Mouse (Mus musculus): ENCODE data around the gene Arhgap21. TPM values are rescaled to one million over a fixed set of nuclear protein-coding genes. Genes with fewer than 3 reads are reported as not detected.

Arhgap21 gene
- polyA plus RNA-seq, 1 experiment from 2014 or later: 42.9 TPM

DNA sequence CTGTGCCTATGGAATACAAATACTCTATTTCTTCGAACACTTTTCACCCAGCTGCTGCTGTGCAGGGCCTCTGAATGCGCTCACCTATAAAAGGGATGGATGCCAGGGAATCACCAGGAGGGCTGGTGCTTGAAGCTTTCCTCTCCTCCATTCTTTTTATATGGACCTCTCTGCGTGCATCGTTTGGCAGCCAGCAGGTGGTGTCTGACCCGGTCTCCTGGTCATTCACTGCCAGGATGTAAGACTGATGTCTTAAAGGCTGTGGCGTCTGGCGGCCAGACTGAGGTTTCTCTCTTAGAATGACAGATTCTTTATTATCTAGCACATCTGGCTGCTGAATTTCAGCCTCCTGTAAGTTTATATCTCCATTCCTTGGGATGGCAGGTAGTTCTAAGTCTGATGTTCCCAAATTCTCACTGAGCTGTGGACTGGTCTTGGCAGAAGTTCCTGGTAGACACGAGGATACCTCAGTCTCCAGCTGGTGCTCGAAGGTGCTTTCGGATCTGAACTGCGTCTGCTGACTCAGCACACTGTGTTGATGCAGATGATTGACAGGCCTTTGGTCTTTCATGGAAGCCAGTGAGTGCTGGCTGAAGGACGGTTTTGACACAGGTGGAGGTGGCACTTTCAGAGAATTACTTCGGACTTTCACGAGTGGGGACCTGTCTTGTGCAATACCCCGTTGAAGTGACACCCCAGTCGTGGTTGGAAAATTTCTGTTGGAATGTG lies 88.6 kb downstream of the Arhgap21 start:
- ATAC-seq (no peak), DNase-seq (ENCODE audit: low read depth, low spot score) (no peak)
- no peaks in the 10 kb centered on the region for H3K27me3 ChIP-seq
- ChIA-PET POLR2A (no interaction called here), CTCF (interaction anchor here (1.0 kb wide), 1 partner anchor 13 kb away, joined by 3 read pairs; no protein-coding TSS in a partner anchor)
- no peak for TF ChIP-seq CTCF (IDR thresholded peaks at IDR 0.05)
- in situ Hi-C loops (cut with MboI; ENCODE audit: low pct_unique_long_range_greater_than_20kb): loop anchor here (25.0 kb wide), 1 partner anchor 1032 kb away; no protein-coding TSS in a partner anchor

DNA sequence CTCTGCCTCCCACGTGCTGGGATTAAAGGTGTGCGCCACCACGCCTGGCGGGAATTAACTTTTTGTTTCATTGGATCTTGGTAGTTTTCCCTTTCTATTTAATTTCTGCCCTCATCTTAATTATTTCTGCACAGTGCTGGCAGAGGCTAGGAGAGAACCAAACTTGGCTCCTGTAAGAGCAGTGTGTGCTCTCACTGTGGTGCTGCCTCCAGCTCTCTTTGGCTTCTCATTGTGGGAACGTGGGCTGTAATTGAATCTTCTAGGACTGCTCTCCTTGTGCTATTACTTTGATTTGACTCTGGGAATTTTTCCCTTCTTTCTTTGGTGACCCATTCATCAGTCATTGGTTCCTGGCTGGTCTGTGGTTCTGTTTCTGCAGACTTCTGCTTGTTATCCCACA lies 94.1 kb downstream of the Arhgap21 start:
- in situ Hi-C loops (cut with MboI; ENCODE audit: low pct_unique_long_range_greater_than_20kb): loop anchor here (25.0 kb wide), 1 partner anchor 1038 kb away; no protein-coding TSS in a partner anchor
- H3K27me3 ChIP-seq: no peaks in the 10 kb centered on the region
- ChIA-PET POLR2A (no interaction called here), CTCF (no interaction called here)
- ATAC-seq (no peak), DNase-seq (ENCODE audit: low read depth, low spot score) (no peak)
- no peak for TF ChIP-seq CTCF (IDR thresholded peaks at IDR 0.05)

DNA sequence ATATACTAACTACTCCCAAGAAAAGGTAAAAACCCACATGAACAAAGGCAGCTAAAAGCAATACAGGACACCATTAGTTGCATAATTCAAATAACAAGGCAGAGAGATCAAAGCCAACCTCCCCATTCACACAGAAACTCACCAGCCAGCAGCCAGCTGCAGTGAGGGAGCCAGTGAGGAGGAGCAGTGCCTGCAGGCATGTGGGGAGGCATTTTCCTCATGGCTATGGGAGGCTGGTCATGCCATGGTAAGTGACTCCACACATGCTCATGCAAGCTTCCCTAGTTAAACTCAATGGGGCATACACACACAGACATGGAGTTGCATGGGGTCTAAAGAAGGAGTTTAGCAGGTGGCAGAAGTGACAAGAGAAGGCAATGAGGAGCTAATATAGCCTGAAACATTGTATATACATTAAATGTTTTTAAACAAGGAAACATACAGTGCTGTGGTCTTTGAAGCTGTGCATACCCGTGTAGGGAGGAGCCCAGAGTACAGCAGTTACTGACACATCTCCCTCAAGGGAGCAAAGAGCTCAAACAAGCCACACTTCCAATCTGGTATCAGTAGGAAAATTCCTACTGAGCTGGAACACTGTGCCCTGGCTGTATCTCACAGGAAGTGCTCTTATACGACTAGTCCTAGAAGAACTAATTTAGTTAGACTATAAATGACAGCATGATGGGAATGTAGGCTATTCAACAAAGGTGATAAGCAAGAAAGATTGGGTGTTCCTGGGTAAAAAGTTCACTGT lies 99.3 kb downstream of the Arhgap21 start:
- H3K27me3 ChIP-seq: no peaks in the 10 kb centered on the region
- in situ Hi-C loops (cut with MboI; ENCODE audit: low pct_unique_long_range_greater_than_20kb): no loop called here
- DNase-seq (ENCODE audit: low read depth, low spot score) (no peak), ATAC-seq (peak; percentile 60)
- ChIA-PET POLR2A (interaction anchor here (1.0 kb wide), 1 partner anchor 18 kb away, joined by 3 read pairs; no protein-coding TSS in a partner anchor), CTCF (interaction anchor here (1.6 kb wide), 1 partner anchor 18 kb away, joined by 3 read pairs; no protein-coding TSS in a partner anchor)
- no peak for TF ChIP-seq CTCF (IDR thresholded peaks at IDR 0.05)

DNA sequence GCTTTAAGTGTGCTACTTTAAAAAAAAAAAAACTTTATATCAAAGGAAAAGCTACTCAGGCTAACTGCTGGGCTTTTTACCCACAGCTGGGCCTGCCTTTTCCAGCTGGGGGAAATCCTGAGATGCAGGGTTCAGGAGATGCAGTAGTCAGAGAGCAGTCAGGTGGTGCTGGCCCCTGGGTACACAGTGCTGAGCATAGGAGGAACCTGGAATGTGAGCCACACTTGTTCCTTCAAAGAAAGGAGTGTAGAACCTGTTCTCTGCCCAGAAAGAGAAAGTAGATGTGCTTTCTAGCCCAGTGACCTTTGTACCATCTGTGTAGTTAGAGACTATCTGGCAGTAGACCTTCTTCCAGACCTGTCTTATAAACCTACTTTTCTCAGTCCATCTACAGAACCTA lies 100.6 kb downstream of the Arhgap21 start:
- ChIA-PET POLR2A (no interaction called here), CTCF (no interaction called here)
- in situ Hi-C loops (cut with MboI; ENCODE audit: low pct_unique_long_range_greater_than_20kb): no loop called here

DNA sequence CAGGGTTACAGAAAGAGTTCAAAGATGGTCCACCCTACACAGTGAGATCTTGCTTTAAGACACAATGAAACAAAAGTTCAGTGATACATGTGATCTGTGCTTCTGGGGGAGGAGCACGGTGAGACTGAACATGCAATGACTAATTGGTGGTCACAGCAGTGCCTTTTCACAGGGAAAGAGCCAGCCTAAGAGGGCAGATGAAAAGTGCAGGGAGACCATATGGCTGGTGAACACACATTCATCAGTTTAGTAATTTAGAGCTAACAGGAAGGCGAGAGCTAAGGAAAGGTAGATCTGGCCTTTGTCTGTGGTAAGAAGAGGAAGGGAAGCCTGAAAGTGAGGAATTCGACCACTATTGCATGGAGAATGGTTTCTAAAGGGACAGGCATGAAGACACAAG lies 102.9 kb downstream of the Arhgap21 start:
- no peaks in the 10 kb centered on the region for H3K27me3 ChIP-seq
- DNase-seq (ENCODE audit: low read depth, low spot score): no peak
- no peak for TF ChIP-seq CTCF (IDR thresholded peaks at IDR 0.05)
- CTCF ChIA-PET: no interaction called here
- POLR2A ChIA-PET: no interaction called here
- no peak for ATAC-seq
- in situ Hi-C loops (cut with MboI; ENCODE audit: low pct_unique_long_range_greater_than_20kb): no loop called here

More for the DNA sequence above, 100.6 kb downstream of the Arhgap21 start:
- no peak for TF ChIP-seq CTCF (IDR thresholded peaks at IDR 0.05)
- H3K27me3 ChIP-seq: no peaks in the 10 kb centered on the region
- DNase-seq (ENCODE audit: low read depth, low spot score) (no peak), ATAC-seq (no peak)

DNA sequence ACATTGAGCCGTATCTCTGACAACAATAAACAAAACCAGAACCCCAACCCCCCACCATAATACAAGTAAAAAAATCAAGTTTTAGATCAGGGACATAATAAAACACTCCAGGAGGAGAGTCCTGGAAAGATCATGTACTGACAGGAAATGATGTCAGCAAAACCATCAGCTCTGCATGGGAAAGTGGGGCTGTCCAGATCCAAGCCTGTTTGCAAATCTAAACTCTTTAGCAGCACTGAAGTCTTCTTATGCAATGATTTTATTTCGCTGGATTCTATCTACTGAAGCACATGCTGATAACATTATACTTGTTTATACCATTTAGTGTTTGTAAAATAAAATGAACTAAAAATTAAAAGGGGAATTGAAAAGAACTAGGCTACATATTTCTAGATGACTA lies 104.1 kb downstream of the Arhgap21 start:
- no peak for TF ChIP-seq CTCF (IDR thresholded peaks at IDR 0.05)
- DNase-seq (ENCODE audit: low read depth, low spot score): no peak
- CTCF ChIA-PET: no interaction called here
- no peak for ATAC-seq
- POLR2A ChIA-PET: no interaction called here
- in situ Hi-C loops (cut with MboI; ENCODE audit: low pct_unique_long_range_greater_than_20kb): no loop called here
- no peaks in the 10 kb centered on the region for H3K27me3 ChIP-seq

DNA sequence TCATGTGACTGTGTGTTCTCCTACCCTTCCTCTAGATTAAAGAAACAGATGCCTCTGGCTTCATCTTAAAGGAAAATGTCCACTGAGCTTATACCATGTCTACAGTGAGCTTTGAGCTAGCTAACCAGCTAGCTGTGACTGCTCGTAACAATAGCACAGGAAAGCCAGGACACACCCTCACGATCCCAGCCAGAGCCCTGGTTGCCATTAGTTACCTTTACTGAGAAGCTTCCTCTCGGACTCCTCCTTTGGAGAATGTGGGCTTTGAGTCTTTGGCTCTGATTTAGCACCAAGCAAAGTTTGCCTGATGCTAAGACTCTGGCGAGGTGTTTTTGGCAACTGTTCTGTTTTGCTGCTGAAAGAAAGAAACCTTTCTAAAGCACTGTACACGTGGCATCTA lies 107.9 kb downstream of the Arhgap21 start:
- ChIA-PET CTCF (no interaction called here), POLR2A (no interaction called here)
- ATAC-seq: no peak
- TF ChIP-seq CTCF (IDR thresholded peaks at IDR 0.05): no peak
- no peaks in the 10 kb centered on the region for H3K27me3 ChIP-seq
- DNase-seq (ENCODE audit: low read depth, low spot score): no peak
- in situ Hi-C loops (cut with MboI; ENCODE audit: low pct_unique_long_range_greater_than_20kb): no loop called here

DNA sequence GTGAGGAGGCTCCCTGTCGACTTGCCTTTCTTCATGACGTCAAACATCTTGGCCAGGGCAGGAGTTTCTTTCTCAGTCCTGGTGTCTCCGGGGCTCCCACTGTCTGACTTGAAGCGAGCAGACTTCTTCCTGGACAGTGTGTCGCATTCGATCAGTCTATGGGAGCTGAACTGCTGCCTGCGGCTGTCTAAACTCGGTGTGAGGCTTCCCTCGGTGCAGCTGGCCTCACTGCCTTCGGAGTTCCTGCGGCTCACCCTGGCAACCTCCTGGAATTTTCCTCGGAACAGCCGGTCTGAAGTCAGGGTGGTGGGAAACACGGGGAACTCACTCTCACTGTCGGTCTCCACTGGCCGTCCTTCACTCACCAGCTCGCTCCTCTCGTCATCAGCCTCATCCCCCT lies 119.3 kb downstream of the Arhgap21 start:
- no peak for DNase-seq (ENCODE audit: low read depth, low spot score)
- POLR2A ChIA-PET: no interaction called here
- CTCF ChIA-PET: no interaction called here
- no peaks in the 10 kb centered on the region for H3K27me3 ChIP-seq
- in situ Hi-C loops (cut with MboI; ENCODE audit: low pct_unique_long_range_greater_than_20kb): no loop called here
- no peak for ATAC-seq
- no peak for TF ChIP-seq CTCF (IDR thresholded peaks at IDR 0.05)

DNA sequence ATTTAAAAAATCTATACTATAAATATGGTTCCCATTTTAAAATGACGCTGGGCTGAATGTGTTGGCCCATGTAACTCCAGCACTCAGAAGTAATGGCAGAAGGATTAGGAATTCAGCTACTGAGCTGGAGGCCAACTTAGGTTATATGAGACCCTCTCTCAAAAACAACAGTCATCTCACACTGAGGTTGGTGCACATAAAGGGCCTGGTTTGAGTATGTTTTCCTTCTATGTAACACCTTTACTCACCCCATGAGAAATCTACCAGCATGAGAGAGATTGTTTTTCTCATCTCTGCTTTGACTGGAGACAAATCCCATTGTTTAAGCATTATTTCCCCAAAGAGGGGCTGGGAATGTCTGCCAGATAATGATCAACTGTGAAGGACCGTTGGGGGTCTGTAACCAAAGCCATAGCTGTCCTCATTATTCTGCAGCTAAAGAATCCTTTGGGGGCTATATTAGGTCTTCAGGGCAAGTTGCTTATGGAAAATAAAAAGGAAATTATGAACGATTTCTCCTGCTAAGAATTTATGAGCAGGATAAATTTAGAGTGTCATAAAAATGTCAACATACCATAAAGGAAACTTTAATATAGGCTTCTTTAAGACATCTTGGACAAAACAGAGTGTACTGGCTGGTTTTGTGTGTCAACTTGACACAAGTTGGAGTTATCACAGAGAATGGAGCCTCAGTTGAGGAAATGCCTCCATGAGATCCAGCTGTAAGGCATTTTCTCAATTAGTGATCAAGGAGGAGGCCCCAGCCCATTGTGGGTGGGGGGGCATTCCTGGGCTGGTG lies 136.9 kb downstream of the Arhgap21 start:
- DNase-seq (ENCODE audit: low read depth, low spot score) (no peak), ATAC-seq (no peak)
- ChIA-PET CTCF (interaction anchor here (1.4 kb wide), 1 partner anchor 21 kb away, joined by 4 read pairs; no protein-coding TSS in a partner anchor), POLR2A (no interaction called here)
- in situ Hi-C loops (cut with MboI; ENCODE audit: low pct_unique_long_range_greater_than_20kb): no loop called here
- no peaks in the 10 kb centered on the region for H3K27me3 ChIP-seq
- no peak for TF ChIP-seq CTCF (IDR thresholded peaks at IDR 0.05)

DNA sequence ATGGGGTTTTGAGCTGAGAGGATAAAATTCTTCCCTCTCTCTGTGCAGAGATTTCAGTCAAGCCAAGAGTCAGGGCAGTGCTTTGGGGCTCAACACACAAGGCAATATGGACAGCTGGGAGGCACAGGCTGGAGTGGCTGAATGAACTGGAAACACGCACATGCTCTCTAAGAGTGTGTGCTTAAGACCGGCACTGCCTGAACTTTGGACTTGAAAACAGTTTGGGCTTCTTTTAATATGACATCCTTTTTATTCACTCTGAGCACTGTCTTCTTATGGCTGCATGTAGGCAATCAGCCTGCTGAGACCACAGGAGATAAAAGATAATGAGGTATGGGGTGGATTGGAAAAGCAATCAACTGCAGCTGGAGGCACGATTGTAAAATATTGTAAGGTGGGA lies 137.8 kb downstream of the Arhgap21 start:
- H3K27me3 ChIP-seq: no peaks in the 10 kb centered on the region
- CTCF ChIA-PET: interaction anchor here (1.4 kb wide), 1 partner anchor 22 kb away, joined by 4 read pairs; no protein-coding TSS in a partner anchor
- POLR2A ChIA-PET: no interaction called here
- ATAC-seq (no peak), DNase-seq (ENCODE audit: low read depth, low spot score) (no peak)
- in situ Hi-C loops (cut with MboI; ENCODE audit: low pct_unique_long_range_greater_than_20kb): no loop called here
- no peak for TF ChIP-seq CTCF (IDR thresholded peaks at IDR 0.05)

All from Patski (cell line).